Mouse (Mus musculus) natural killer cell, adult 2 months (primary cell): ENCODE measurements around the gene Pafah1b3.

Source experiments
- DNase-seq, 2 experiments: peaks; one replicate each; pipeline ENCODE4 v3.0.0; 2022; ENCODE audit warnings: low spot score in 2 of 2

Gene Pafah1b3

DNA sequence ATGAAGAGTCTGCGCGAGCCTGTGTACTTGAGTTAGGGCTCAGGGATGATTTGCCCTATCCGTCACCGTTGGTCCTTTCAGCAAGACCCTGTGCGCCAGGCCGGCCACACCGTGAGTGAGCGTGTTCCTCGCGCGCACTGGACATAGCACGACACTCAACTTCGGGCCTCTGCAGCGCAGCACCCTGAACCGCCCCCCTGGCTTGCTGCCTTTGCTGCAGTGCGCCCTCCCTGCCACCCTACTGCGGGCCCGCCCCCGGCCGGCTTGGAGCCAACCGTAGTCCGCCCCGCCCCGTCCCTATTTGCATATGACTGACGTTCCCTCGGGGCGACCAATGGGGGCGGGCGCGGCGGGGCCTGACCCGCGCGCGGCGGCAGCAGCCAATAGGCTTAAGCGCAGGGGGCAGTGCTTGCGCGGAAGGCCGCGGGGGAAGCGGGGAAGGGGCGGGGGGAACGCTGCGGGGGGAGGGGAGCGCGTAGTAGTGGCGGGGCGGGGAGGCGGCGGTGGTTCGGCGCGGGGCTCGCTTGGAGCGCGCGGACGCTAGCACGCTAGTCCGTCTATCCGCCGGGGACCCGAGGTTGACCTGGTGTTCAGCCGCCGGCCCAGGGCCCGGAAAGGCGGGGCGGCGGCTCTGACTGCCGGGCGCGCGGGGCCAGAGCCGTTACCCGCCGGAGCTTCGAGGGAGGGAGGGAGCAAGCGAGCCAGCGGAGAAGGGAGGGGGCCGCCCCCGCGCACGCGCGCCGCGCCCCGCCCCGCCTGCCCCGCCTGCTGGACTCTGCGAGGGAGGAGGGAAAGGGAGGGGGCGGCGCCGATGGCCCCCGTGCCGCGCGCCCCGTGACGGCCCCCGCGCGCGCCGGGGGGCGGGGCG is 15.8 kb downstream of the Pafah1b3 start:
- peak; percentile 95 to 97 for DNase-seq

GRCm38 (mm10) chr7:25281166-25281733 is 16.5 kb downstream of the Pafah1b3 start:
- DNase-seq = no peak

DNA sequence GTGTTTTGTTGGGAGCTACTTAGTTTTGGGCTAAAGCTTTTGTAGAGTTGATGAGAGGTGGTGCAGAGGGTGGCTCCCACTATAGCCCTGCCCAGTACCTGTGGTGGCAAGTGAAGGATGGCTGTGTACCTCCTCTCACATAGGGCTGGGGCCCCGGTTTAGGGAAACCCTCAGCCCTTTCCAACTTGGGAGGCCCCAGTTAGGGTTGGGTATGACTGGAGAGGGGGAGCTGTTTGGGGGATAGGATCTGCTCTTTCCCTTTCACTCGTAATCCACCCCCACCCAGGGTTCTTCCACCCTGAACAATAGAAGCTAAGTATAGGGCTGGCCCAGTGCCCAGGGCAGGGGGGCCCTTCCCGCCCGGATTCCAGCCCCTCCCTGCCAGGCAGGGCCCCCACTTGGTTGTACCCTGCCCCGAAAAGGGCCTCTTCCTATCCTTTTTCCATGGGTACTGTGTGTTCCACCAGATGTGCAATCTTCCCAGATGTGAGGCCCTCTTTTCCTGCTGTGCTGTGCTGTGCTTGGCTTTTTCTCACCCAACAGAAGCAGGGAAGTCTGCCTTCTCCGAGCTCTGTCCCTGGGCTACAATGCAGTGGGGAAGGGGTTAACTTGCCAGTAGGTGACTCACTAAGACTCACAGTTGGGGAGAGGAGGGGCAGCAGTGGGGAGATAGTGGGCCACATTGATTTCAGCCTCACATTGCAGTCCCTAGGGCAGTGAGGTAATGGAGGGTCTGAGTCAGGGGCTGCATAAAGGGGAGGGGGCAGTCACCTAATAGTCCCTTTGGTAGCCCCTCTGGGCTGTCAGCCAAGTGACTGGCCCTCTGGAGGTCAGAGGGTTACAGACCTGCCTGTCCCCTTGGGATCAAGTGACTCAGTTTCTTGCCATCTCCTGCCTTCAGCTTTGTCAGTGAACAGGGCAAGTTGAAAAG is 17.7 kb downstream of the Pafah1b3 start:
- no peak for DNase-seq

DNA sequence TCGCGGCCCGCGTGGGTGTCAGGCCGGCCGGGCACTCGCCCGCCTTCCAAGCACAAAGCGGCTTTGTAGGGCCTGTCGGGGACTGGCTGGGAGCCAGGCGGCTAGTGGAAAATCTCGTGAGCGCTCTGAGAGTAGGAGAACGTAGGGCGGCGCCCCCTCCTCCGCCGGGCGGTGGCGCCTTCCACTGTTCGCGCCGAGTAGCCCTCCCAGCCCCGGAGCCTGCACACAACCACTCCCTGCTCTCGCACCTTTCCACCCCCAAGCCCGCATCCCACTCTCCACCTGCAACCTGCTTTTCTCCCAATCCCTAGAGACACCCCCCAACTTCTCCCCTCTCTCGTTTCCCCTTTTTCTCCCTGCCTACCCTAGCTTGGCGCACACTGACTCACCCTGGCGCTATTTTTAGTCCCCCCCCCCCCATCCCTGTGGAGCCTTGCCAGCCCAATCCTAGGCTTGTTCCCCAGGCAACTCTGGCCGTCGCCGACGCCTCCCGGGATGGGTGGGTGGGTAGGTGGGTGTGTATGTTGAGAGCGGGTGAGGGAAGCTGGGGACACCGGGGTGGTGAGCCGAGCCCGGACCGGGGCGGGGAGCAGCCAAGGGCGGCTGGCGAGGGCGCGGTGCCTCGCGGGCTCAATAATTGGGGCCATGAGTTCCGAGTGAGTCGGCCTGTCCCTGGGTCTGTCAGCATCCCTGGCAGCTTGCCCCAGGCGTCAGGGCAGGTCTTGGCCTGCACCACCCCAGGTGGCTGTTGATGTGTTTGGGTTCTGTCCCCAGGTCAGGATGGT is 18.5 kb downstream of the Pafah1b3 start:
- peak; percentile 62 to 81 for DNase-seq

DNA sequence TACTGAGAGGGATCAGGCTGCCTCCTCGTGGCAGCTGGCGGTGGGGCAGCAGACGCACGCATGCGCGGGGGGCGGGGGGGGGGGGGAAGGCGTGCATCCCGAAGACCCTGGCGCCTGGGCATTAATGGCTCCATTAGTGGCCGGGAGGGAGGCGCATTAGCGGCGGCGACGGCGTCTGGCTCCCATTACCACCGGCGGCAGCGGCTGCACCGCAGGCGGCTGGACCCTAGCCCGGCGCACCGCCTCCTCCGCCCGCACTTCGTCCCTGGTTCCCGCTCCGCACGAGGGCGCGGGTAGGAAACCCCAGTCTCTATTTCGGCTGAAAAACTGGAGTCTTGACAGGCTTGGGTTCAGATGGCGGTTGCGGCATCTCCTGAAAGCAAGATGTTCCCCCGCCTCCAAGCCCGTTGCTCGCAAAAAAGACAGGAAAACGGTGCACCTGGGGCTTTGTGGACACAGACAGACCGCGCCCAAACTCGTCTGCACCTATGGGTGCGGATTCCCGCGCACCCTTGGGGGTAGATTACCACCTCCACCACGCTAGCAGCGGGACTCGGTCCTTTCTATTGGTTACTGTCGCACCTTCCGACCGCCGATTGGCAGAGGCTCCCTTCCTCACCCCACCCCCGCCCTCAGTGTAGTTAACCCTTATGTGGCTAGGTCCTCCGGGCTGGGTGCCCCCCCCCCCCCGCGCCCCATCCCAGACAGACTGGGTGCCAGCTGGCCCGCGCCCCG is 19.3 kb downstream of the Pafah1b3 start:
- DNase-seq = peak; percentile 74 to 87

DNA sequence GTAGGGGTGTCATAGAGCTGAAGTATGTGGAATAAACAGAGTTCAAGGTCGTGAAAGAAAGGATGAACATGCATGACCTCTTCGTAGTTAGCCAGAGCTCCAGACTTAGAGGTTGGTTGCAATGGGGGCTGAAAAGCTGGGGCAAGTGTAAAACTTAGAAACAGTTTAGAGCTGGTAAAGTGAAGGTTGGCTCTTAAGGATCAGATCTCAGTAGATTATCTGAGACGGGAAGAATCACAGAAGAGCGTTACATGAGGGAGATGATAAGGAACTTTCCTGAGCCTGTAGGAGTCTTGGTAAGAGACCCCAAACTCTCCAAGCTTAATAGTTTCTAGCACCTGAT is 19.8 kb downstream of the Pafah1b3 start:
- DNase-seq = no peak

GRCm38 (mm10) chr7:25277405-25277804 is 20.4 kb downstream of the Pafah1b3 start:
- no peak for DNase-seq

GRCm38 (mm10) chr7:25275555-25276298 is 22.1 kb downstream of the Pafah1b3 start:
- no peak for DNase-seq

DNA sequence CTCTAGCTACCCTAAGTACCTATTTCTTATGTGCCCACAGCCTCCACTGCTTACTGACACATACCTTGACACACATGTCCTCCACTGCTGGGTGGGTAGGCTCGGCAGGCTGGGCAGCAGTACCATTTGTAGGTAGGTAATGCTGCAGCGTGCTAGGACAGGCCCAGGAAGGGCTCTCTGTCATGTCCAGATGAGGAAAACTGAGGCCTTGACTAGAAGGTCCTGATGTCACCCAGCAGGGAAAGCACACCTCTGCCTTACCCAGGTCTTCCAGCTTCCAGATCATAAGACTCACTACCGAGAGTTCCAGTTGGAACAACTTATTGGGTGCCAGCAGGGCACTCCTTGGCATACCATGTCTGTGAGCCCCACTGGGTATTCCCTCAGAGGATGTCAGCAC is 22.8 kb downstream of the Pafah1b3 start:
- no peak for DNase-seq

DNA sequence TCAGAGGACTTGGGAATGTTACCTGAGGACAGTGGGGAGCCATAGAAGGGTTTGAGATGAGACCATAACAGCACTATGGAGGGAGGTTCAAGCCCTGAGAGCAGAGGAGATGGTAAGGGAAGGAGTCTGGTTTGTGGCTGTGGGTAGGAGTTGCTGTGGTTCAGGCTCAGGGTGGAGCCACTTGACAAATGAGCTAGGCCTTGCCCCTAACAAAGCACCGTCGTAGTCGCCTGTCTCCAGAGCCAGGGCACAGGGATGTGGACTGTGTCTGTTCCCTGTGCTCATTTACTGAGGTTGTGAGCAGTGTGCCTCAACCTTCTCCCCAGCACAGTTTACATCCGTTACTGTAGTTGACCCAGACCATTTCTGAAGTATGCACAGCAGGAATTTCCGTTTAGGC is 23.2 kb downstream of the Pafah1b3 start:
- peak; percentile 46 to 49 for DNase-seq

DNA sequence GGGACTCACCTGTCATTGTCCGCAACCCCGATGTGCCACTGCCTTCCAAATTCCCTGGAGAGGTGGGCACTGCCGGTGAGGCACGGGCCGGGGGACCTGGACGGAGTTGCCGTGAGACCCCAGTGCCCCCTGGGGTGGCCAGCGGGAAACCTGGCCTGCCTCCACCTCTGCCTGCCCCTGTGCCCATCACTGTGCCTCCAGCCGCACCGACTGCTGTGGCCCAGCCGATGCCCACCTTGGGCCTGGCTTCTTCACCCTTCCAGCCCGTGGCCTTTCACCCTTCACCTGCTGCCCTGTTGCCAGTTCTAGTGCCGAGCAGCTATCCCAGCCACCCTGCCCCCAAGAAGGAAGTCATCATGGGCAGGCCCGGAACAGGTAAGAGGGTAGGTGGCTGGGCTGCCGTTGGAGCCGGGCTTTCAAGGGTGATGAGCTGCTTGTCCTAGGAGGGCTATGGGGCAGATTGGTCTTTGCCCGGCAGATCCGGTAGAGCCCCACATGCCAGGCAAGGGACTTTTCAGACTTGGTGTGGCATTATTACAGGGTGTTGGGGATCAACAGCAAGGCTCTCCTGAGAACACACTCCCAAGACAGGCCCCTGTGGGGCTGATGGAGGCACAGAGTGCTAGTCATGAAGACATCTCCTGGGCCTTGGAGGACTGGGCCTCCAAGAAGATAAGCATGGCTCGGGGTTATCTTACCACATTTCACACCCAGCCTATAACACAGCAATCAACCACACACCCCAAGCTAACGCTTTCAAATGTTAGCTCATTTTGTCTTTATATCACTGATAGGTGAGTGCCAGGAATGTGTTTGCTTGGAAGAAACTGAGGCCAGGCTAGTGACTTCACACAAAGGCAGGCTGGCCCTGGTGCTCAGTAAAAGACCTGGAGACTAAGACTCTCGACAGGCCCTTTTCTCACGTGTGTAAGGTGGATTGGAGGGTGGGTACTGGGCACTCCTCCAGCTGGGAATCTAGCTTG is 24.2 kb downstream of the Pafah1b3 start:
- DNase-seq = no peak

DNA sequence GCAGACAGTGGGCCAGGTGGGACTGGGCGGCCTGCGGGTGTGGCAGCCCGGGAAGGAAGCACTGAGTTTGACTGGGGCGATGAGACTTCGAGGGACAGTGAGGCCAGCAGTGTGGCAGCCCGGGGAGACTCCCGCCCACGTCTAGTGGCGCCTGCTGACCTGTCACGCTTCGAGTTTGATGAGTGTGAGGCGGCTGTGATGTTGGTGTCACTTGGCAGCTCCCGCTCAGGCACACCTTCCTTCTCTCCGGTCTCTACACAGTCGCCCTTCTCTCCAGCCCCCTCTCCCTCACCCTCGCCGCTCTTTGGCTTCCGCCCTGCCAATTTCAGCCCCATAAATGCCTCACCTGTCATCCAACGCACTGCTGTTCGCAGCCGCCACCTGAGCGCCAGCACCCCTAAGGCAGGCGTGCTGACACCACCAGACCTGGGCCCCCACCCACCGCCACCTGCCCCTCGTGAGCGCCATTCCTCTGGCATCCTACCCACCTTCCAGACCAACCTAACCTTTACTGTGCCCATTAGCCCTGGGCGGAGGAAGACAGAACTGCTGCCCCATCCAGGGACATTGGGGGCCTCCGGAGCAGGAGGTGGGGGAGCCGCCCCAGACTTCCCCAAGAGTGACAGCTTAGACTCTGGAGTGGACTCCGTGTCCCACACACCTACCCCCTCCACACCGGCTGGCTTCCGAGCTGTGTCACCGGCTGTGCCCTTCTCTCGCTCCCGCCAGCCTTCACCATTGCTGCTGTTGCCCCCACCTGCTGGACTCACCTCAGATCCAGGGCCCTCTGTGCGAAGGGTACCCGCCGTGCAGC is 25.1 kb downstream of the Pafah1b3 start:
- DNase-seq = no peak

DNA sequence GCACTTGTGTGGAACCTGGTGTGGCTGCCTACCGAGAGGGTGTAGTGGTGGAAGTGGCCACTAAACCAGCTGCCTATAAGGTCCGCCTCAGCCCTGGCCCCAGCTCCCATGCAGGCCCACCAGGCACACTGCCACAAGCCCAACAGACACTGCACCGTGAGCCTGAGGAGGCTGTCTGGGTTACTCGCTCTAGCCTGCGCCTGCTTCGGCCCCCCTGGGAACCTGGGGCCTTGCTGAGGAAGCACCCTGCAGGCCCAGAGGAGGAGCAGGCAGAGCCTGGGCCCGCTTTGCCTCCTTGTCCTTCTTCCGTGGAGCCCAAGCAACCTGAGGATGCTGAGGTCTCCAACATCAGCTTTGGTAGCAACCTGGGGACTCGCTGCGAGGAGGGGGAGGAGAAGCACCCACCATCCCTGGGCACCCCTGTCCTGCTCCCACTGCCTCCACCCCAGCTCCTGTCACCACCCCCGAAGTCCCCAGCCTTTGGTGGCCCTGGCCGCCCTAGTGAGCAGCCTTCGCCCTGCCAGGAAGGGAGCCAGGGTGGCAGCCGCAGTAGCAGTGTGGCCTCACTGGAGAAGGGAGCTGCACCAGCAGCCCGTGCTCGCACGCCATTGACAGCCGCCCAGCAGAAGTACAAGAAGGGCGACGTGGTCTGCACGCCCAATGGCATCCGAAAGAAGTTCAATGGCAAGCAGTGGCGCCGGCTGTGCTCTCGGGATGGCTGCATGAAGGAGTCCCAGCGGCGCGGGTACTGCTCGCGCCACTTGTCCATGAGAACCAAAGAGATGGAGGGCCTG is 25.9 kb downstream of the Pafah1b3 start:
- DNase-seq = no peak

DNA sequence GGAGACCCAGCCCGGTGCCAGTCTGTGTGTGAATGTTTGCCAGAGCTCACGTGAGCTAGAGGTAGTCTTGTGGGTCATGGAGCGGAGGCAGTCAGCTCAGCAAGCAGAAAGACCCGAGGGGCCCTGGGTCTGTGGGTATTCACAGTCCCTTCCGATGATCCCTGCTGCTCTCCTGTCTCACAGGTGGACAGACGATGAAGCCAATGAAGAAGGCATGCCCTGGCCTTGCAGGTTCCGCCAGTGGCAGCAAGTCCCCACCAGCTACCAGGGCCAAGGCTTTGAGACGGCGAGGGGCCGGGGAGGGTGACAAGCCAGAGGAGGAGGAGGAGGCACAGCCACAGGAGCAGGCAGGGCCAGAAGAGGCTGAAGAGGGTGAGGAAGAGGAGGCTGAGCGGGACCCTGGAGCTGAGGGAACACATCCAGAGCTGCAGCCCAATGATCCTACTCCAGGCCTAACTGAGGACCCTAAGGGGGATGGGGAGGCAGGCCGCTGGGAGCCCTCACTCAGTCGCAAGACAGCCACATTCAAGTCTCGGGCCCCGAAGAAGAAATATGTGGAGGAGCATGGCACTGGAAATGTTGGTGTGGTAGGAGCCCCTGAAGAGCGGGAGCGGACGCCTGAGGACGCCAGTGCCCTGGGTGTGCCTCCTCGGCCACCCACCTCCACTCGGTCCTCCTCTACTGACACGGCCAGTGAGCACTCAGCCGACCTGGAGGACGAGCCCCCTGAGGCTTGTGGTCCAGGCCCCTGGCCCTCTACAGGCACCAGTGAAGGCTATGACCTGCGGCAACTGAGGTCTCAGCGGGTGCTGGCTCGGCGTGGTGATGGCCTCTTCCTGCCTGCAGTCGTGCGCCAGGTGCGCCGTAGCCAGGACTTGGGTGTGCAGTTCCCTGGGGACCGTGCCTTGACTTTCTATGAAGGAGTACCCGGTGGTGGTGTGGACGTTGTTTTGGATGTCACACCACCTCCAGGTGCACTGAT is 26.8 kb downstream of the Pafah1b3 start:
- DNase-seq = no peak

DNA sequence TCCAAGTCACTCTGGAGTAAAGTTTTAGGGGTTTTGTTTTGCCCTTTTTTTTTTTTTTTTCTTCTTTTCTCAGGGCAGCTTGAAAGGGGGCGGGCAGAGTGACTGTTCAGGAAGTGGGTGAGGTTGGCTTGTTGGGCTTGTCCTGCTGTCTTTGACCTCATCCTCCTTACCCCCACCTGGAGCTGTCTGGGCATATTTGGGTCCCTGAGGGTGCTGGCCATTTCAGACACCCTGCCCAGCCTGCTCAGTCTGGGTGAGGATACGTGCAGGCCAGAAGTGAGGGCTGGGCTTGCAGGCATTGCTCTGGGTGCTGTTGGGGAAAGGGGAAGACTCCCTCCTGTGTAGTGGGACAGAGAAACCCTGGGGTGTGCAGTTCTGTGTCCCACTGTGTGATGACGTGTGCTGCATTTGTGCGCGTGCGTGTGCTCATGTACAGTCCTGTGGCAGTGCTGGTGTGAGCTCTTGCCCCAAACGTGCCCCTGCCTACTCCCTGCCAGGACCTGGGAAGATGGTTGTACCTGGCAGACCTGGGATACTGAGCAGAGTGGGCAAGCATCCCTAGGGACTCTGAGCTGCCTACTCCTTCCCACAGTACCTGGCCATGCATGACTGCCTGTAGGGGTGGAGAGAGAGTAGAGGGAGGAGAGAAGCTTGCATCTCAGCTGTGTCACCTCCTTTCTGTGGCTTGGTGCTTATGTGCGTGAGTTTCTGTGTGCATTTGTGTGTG is 28.1 kb downstream of the Pafah1b3 start:
- peak; percentile 54 to 70 for DNase-seq
